9 mouse cellular contexts compared by ENCODE assay signal in the genomic region with DNA sequence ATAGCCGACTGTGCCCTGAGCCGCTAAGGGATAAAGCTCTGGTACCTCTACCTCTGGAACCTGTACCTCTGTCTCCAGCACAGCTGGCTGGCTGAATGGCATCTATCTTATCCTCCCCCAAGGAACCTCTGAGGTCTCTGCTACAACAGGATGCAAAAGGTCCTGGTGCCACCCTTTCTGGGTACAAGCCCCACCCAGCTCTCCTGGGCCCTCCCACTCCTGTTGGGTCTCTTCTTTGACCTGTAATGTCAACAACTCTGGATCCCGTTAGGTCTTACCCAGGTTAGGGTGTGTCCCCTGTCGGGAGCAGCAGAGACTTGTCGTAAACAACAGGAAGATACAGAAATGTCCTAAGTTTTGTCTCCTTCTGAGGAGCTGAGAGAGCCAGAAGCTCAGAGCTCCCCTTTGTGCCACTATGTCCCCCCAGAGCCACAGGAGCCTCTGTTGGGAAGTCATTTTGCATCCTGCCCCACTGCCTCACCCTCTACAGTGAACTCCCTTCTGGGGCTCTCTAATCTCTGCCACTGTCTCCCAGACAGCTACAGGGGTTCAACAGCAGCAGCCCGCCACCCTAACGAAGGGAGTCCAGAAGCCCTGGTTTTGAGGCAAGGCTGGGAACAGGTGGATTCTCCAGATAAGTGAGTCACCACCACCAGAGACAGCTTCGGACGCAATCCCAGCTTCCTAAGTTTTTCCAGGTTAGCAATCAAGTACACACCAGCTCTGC. TPM values are rescaled to one million over a fixed set of nuclear protein-coding genes. Genes with fewer than 3 reads are reported as not detected.
DNase-seq lines count a peak whose midpoint lies in the region; ATAC-seq and TF ChIP-seq lines count a peak whose summit lies in the region.
"Had no signal": no experiment of that assay in that cellular context is flagged by ENCODE, and none has a peak within 500 bp of the region (broad histone marks: within the 10 kb centered on the region; RNA-seq: fewer than 3 reads in every experiment).

No protein-coding gene starts in this region.

- H3K4me3 ChIP-seq in heart, embryonic 12.5 days = no peak overlapping the region
- H3K4me3 ChIP-seq in spleen, adult 2 months (ENCODE audit: extremely low read depth, insufficient read depth, insufficient read length) = no peak overlapping the region
- H3K4me3 ChIP-seq in liver, embryonic 15.5 days (replicated peaks) = no peak overlapping the region

- H3K9me3 ChIP-seq in heart, embryonic 12.5 days (replicated peaks) = no peaks in the 10 kb centered on the region
- no peaks in the 10 kb centered on the region for H3K9me3 ChIP-seq in liver, embryonic 15.5 days (replicated peaks)

- H3K9ac ChIP-seq in heart, embryonic 12.5 days = 0 out of 2 replicates have a peak overlapping the region, but pooled peaks have one; percentile 2
- no peak overlapping the region for H3K9ac ChIP-seq in liver, embryonic 15.5 days

- no peak overlapping the region for H3K4me2 ChIP-seq in heart, embryonic 12.5 days
- H3K4me2 ChIP-seq in liver, embryonic 15.5 days = no peak overlapping the region

- no peak for DNase-seq in heart, adult 18-20 months
- DNase-seq in spleen, adult 2 months (ENCODE audit: low read depth in 1 of 2, low spot score in 2 of 2) = no peak
- DNase-seq in spleen, postnatal 4 days (ENCODE audit: low spot score in 2 of 2) = no peak
- DNase-seq in thymus, postnatal 36 days = peak; percentile 42 to 64
- no peak for DNase-seq in ovary, postnatal 14 days (ENCODE audit: low spot score)
- DNase-seq in layer of hippocampus, adult 9-10 months (ENCODE audit: low spot score) = no peak
- DNase-seq: adrenal gland, postnatal 36 days had no signal

- H3K4me1 ChIP-seq in heart, embryonic 12.5 days (replicated peaks) = peaks cover 67% of the 10 kb centered on the region
- H3K4me1 ChIP-seq in spleen, adult 2 months (ENCODE audit: control insufficient read depth, insufficient read depth, insufficient read length) = peaks cover 13% of the 10 kb centered on the region; the same call in 1 of the 2 replicates
- peaks cover 71% of the 10 kb centered on the region for H3K4me1 ChIP-seq in liver, embryonic 15.5 days (replicated peaks)

- no peak for TF ChIP-seq POLR2A in spleen, adult 2 months (IDR thresholded peaks at IDR 0.05; ENCODE audit: low read depth, low read length)

- 71% methylated on average over 9 of the region's 9 CpGs for WGBS in heart, embryonic 12.5 days
- WGBS in spleen, adult 2 months = 83% methylated on average over 9 of the region's 9 CpGs
- WGBS in liver, embryonic 15.5 days (ENCODE audit: insufficient replicate concordance) = 60% methylated on average over 9 of the region's 9 CpGs

- H3K36me3 ChIP-seq in heart, embryonic 12.5 days = peaks cover 19% of the 10 kb centered on the region; the same call in 1 of the 2 replicates
- 0 out of 2 replicates have a peak, but pooled peaks cover 1% of the 10 kb centered on the region for H3K36me3 ChIP-seq in spleen, adult 2 months (ENCODE audit: control insufficient read depth, insufficient read depth, low read length)
- peaks cover 18% of the 10 kb centered on the region; the same call in 1 of the 2 replicates for H3K36me3 ChIP-seq in liver, embryonic 15.5 days (replicated peaks)

- no peak overlapping the region for H3K27ac ChIP-seq in heart, embryonic 12.5 days (ENCODE audit: poor library complexity, severe bottlenecking)
- peak overlapping the region; percentile 71 for H3K27ac ChIP-seq in spleen, adult 2 months (ENCODE audit: insufficient read depth, low read length)
- peak overlapping the region; percentile 45 for H3K27ac ChIP-seq in liver, embryonic 15.5 days (replicated peaks)

- no peaks in the 10 kb centered on the region for H3K27me3 ChIP-seq in heart, embryonic 12.5 days (replicated peaks)
- no peaks in the 10 kb centered on the region for H3K27me3 ChIP-seq in spleen, adult 2 months (ENCODE audit: control insufficient read depth, insufficient read depth, low read length)
- H3K27me3 ChIP-seq in liver, embryonic 15.5 days = no peaks in the 10 kb centered on the region

- TF ChIP-seq CTCF in spleen, adult 2 months (IDR thresholded peaks at IDR 0.05; ENCODE audit: extremely low read depth, insufficient read depth, insufficient read length, insufficient replicate concordance) = no peak

- ATAC-seq in heart, embryonic 12.5 days (ENCODE audit: insufficient number of reproducible peaks, low FRiP score) = no peak
- peak; percentile 38; the same call in 1 of the 2 replicates for ATAC-seq in liver, embryonic 15.5 days (ENCODE audit: insufficient read depth)

RNA-seq across cellular contexts. Expression of a gene that starts 47.1 kb away (rescaled TPM):
- polyA plus RNA-seq in heart, embryonic 12.5 days (2016; fragmentation: Nextera tagmentation; extraction: Ambion mirVana) = 31.3 and 33.6 TPM in 2 replicates
- 10 to 100 TPM; 11.5 to 12.7 TPM for total RNA-seq in heart, adult 18-20 months (2021)
- polyA plus RNA-seq in spleen, adult 2 months (2012; rRNA removed) = 21.1 and 22.9 TPM in 2 replicates
- polyA plus RNA-seq in liver, embryonic 15.5 days (2015; fragmentation: Nextera tagmentation; extraction: Ambion mirVana) = 10.8 and 11.4 TPM in 2 replicates

Comparison
In these comparisons a context has a peak if more than half of its experiments do, and no peak if none do; other contexts are left out.
1. DNase-seq: peak in thymus, postnatal 36 days (2 of 2); none in heart, adult 18-20 months (0 of 2), spleen, adult 2 months (0 of 2), spleen, postnatal 4 days (0 of 2), ovary, postnatal 14 days (single experiment) and layer of hippocampus, adult 9-10 months (single experiment).